Mouse (Mus musculus) urinary bladder, postnatal 0 days (tissue): Measurements from ENCODE around the gene Myo18b. TPM values are rescaled to one million over a fixed set of nuclear protein-coding genes. Genes with fewer than 3 reads are reported as not detected.

Source experiments
- polyA plus RNA-seq: library from polyadenylated mRNA; unstranded; fragments of >200 nt; fragmentation: Nextera tagmentation; extraction: Ambion mirVana; gene quantifications from 2 replicates; pipeline ENCODE4 v1.2.1, GENCODE M21; 2015

Myo18b gene
- polyA plus RNA-seq: 1.8 and 2.6 TPM in 2 replicates

GRCm38 (mm10) chr5:112895674-112896654, at the start of gene Myo18b:
Gene Myo18b (minus strand): TSS chr5:112896362.

Other genes starting within 250 kb of the Myo18b start
- gene Grk3, start 119.4 kb upstream of the Myo18b start, polyA plus RNA-seq: 2.3 and 2.4 TPM in 2 replicates
- not detected in 2 replicates for gene Crybb2, start 173.8 kb upstream of the Myo18b start, polyA plus RNA-seq
- 4.3 and 7.2 TPM in 2 replicates for gene Crybb3, start 185.2 kb upstream of the Myo18b start, polyA plus RNA-seq